Mouse (Mus musculus) midbrain, postnatal 0 days (tissue): ENCODE measurements at regions not wholly inside any gene's neighbourhood (a gene's known extent, or its start where the extent isn't known, plus 50 kb on each side); places are given as distances from the start of the nearest gene placed in this dataset.

Experiments
- ATAC-seq: fragments of 200-750 bp; cut with Nextera tagmentation; 2 replicates; pipeline ENCODE4 v1.8.0; 2017; ENCODE audit warnings: moderate number of reproducible peaks, mild to moderate bottlenecking, moderate TSS enrichment, moderate library complexity; ENCODE audit not compliant: low FRiP score
- DNase-seq: peaks from one replicate; pipeline ENCODE4 v3.0.0-alpha.2; 2015; ENCODE audit warnings: low spot score
- H3K27ac ChIP-seq: fragments of 300-500 bp; sonication (generic); 2 replicates; pipeline ENCODE4 v1.5.1; 2014; ENCODE audit warnings: low read depth, mild to moderate bottlenecking, low read length, mixed read lengths
- H3K27me3 ChIP-seq: fragments of 300-500 bp; sonication (generic); 2 replicates; pipeline ENCODE4 v1.6.1; 2014; ENCODE audit warnings: low read length, control low read depth, mixed read lengths; ENCODE audit not compliant: insufficient read depth
- H3K36me3 ChIP-seq: fragments of 300-500 bp; sonication (generic); 2 replicates; pipeline ENCODE4 v1.6.1; 2014; ENCODE audit warnings: low read length, control low read depth, mixed read lengths; ENCODE audit not compliant: insufficient read depth
- H3K4me1 ChIP-seq: fragments of 300-500 bp; sonication (generic); 2 replicates; pipeline ENCODE4 v1.6.1; 2014; ENCODE audit warnings: mild to moderate bottlenecking, control low read depth, antibody characterized with exemption, low read length, mixed read lengths; ENCODE audit not compliant: insufficient read depth
- H3K4me2 ChIP-seq: fragments of 300-500 bp; sonication (generic); 2 replicates; pipeline ENCODE4 v1.6.1; 2014; ENCODE audit warnings: low read depth, mild to moderate bottlenecking, low read length, mixed read lengths; ENCODE audit not compliant: poor library complexity, severe bottlenecking
- H3K4me3 ChIP-seq: fragments of 300-500 bp; sonication (generic); 2 replicates; pipeline ENCODE4 v1.5.1; 2014; ENCODE audit warnings: low read depth, mild to moderate bottlenecking, low read length, moderate library complexity
- H3K9ac ChIP-seq: fragments of 300-500 bp; sonication (generic); replicated peaks from 2 replicates; pipeline ENCODE4 v1.6.1; 2014; ENCODE audit warnings: mild to moderate bottlenecking, low read length, moderate library complexity, mixed read lengths; ENCODE audit not compliant: poor library complexity, severe bottlenecking
- H3K9me3 ChIP-seq: fragments of 300-500 bp; sonication (generic); 2 replicates; pipeline ENCODE4 v1.6.1; 2016; ENCODE audit warnings: low read length, control low read depth
- CTCF ChIP-seq: IDR thresholded peaks from 2 replicates; pipeline ENCODE4 v1.5.1; 2016; ENCODE audit warnings: antibody characterized with exemption, mild to moderate bottlenecking
- WGBS: fragments of 180-500 bp; shearing (Covaris S2); extraction: QIAGEN DNeasy Blood & Tissue Kit; methylation state at CpG from one replicate; pipeline ENCODE4 v1.1.7; 2014; 5-methylcytosine and 5-hydroxymethylcytosine counted together

- 53% methylated on average over 4 of the region's 4 CpGs for WGBS
- H3K4me2 ChIP-seq, result no peak overlapping the region
- H3K4me1 ChIP-seq, result no peaks in the 10 kb centered on the region
- peak; percentile 63 for TF ChIP-seq CTCF
- no peaks in the 10 kb centered on the region for H3K27me3 ChIP-seq
- H3K4me3 ChIP-seq, result no peak overlapping the region
- DNase-seq, result no peak
- H3K36me3 ChIP-seq, result no peaks in the 10 kb centered on the region
- ATAC-seq, result no peak
- no peak overlapping the region for H3K9ac ChIP-seq
- no peak overlapping the region for H3K27ac ChIP-seq
- H3K9me3 ChIP-seq, result no peaks in the 10 kb centered on the region
Measured at GRCm38 (mm10) chr7:36974573-36974972, 276.7 kb downstream of the Tshz3 start.

GRCm38 (mm10) chr7:36975475-36975874 lies 277.6 kb downstream of the Tshz3 start:
- no peak overlapping the region for H3K4me3 ChIP-seq
- peak; percentile 65 for TF ChIP-seq CTCF
- no peak overlapping the region for H3K9ac ChIP-seq
- H3K4me2 ChIP-seq, result no peak overlapping the region
- ATAC-seq (no peak), DNase-seq (peak; percentile 37)
- no peak overlapping the region for H3K27ac ChIP-seq
- H3K4me1 ChIP-seq, result no peaks in the 10 kb centered on the region
- WGBS, result 26% methylated on average over 5 of the region's 5 CpGs
- no peaks in the 10 kb centered on the region for H3K9me3 ChIP-seq
- no peaks in the 10 kb centered on the region for H3K27me3 ChIP-seq
- H3K36me3 ChIP-seq, result no peaks in the 10 kb centered on the region

GRCm38 (mm10) chr7:36977819-36978218 lies 279.9 kb downstream of the Tshz3 start:
- TF ChIP-seq CTCF, result no peak
- Histone ChIP-seq H3K27me3 (no peaks in the 10 kb centered on the region), H3K9ac (no peak overlapping the region), H3K4me2 (no peak overlapping the region), H3K27ac (no peak overlapping the region), H3K36me3 (no peaks in the 10 kb centered on the region), H3K4me1 (no peaks in the 10 kb centered on the region), H3K4me3 (no peak overlapping the region), H3K9me3 (no peaks in the 10 kb centered on the region)
- ATAC-seq, result no peak
- no peak for DNase-seq
- 55% methylated on average over 12 of the region's 12 CpGs for WGBS

GRCm38 (mm10) chr7:36989380-36989779 lies 291.5 kb downstream of the Tshz3 start:
- Histone ChIP-seq H3K9me3 (0 out of 2 replicates have a peak, but pooled peaks cover 3% of the 10 kb centered on the region), H3K27ac (no peak overlapping the region), H3K4me3 (no peak overlapping the region), H3K9ac (no peak overlapping the region), H3K4me1 (no peaks in the 10 kb centered on the region), H3K36me3 (no peaks in the 10 kb centered on the region), H3K4me2 (no peak overlapping the region), H3K27me3 (no peaks in the 10 kb centered on the region)
- 89% methylated on average over 1 of the region's 1 CpGs for WGBS
- DNase-seq (no peak), ATAC-seq (no peak)
- no peak for TF ChIP-seq CTCF

DNA sequence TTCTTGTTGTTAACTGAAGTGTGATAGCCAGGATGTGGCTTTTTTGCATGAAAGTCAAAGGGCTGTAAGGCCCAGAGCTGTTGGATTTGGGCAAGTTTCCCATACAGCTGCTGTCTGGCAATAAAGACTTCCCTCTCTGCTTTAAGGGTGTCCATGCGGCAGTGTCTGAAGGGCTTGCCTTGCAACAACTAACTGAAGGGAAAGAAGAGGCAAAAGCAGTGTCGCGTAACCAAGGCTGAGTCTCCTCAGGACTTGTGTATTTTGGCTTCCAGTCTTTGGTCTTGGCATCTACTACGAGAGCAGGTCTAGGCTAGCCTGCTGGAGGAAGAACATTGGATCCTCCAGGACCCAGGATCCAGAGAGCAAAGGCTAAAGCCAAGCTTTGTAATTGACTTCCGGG lies 306.7 kb downstream of the Tshz3 start:
- no peak overlapping the region for H3K9ac ChIP-seq
- no peaks in the 10 kb centered on the region for H3K4me1 ChIP-seq
- TF ChIP-seq CTCF, result no peak
- no peak for ATAC-seq
- H3K36me3 ChIP-seq, result no peaks in the 10 kb centered on the region
- WGBS, result 90% methylated on average over 5 of the region's 5 CpGs
- H3K9me3 ChIP-seq, result no peaks in the 10 kb centered on the region
- no peak overlapping the region for H3K27ac ChIP-seq
- H3K4me2 ChIP-seq, result no peak overlapping the region
- H3K4me3 ChIP-seq, result no peak overlapping the region
- peak; percentile 51 for DNase-seq
- H3K27me3 ChIP-seq, result no peaks in the 10 kb centered on the region

GRCm38 (mm10) chr7:37005701-37006100 lies 307.8 kb downstream of the Tshz3 start:
- no peaks in the 10 kb centered on the region for H3K4me1 ChIP-seq
- H3K9ac ChIP-seq, result no peak overlapping the region
- H3K27ac ChIP-seq, result no peak overlapping the region
- no peaks in the 10 kb centered on the region for H3K27me3 ChIP-seq
- no peaks in the 10 kb centered on the region for H3K36me3 ChIP-seq
- TF ChIP-seq CTCF, result peak; percentile 31
- H3K4me3 ChIP-seq, result no peak overlapping the region
- WGBS, result 100% methylated on average over 2 of the region's 2 CpGs
- no peak for DNase-seq
- no peaks in the 10 kb centered on the region for H3K9me3 ChIP-seq
- H3K4me2 ChIP-seq, result no peak overlapping the region
- ATAC-seq, result no peak
